Mouse (Mus musculus): Measurements from ENCODE around the gene Lingo1.

DNA sequence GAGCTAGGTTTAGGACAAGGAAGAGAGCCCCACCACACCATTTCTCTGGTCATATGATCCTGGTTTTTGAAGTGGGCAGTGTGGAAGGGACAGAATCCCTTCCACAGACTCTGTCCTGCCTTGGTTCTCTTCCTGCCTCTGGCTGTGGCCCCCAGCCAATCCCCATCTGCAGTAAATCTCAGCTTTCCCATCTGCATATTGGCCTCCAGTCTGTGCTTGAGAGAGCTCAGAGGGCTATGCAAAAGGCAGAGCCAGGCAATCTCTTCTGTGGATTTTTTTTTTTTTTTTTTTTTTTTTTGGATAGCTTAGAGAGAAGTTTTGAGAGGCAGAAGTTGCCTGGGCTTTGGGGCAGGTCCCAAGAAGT, 190.8 kb downstream of the Lingo1 start:
- TF ChIP-seq CTCF (IDR thresholded peaks at IDR 0.05; ENCODE audit: extremely low read depth, insufficient read length, insufficient replicate concordance, low read depth, low read length), result no peak
- TF ChIP-seq POLR2A (IDR thresholded peaks at IDR 0.05; ENCODE audit: low read depth, low read length), result no peak
